Mouse (Mus musculus): ENCODE results near the gene Gm17657.
A peak's percentile ranks its signal among the peaks of the same experiment; 100 is the strongest.

Gene Gm17657

DNA sequence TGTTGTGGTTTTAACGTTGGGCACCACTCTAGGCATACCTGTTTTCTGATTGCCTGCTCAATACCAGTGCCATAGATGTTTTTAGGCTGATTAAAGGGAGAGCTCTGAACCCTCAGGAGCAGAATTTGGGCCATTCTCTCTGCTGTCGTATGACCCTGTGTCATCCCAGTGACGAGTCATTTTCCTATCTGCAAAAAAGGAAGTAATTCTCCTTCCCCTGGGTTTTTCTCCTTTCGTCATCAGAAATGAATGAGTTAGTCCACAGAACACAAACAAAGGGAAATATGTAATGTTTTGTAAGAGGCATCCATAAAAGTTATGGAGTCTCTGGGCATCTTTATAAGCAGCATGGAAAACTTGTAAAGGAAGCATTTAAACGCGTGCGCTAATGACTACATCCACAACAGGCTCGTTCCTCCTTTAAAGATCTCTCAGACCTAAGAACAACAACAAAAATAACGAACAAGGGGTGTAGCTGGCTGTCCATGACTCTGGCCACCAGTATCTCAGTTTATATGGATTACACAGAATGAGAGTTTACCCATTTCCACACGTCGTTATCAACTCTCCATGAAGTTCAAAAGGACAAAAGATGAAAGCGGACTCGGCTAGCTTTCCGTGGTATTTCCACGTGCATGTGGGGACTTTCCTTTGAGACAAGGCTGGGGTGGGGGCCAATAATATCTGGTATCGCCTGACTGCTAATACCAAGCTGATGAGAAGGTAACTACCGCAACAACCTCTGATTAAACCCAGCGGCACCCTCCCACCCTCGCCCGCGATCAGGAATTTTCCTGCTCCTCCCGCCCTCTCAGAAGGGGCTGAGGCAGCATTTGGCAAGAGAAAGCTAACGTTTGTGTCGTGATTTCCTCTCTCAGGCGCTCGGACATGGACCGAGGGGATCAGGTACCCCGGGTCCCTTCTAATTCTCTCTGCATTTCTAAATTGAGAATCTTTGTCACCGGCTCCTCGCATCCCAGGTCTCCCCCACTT lies 60.2 kb downstream of the Gm17657 start:
- DNase-seq (ENCODE audit: inconsistent age in 2 of 2, low spot score in 1 of 2): peak; percentile 68 to 92

DNA sequence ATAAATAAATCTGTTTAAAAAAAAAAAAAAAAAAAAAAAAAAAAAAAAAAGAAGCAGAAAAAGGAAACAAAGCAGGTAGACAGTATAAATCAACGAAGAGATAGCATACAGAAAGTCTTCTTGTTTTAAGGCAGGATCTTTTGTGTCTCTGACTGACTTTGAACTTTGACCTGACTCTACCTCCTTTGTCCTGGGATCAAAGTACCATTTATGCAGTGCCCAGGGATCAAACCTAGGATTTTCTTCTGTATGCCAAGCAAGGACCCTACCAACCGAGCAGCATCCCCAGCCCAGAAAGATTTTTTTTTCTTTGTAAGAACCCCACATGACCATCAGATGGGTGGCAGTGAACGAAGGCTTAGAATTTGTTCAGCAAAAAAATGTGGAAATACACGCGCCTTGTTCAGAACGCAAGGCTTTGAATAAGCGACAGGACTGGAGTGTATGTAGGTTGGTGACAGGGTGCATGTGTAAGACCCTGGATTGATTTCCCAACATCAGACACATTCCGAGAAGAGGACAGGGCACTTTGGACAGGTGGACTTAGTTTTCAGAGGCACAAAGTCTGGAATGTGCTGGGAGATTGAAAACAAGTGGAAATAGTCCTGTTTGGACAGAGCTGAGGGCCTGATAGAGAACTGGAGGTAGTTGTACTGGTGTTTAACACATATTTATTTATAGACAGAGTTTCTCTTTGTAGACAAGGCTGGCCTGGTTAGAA lies 61.0 kb downstream of the Gm17657 start:
- no peak for DNase-seq (ENCODE audit: inconsistent age in 2 of 2, low spot score in 1 of 2)

DNA sequence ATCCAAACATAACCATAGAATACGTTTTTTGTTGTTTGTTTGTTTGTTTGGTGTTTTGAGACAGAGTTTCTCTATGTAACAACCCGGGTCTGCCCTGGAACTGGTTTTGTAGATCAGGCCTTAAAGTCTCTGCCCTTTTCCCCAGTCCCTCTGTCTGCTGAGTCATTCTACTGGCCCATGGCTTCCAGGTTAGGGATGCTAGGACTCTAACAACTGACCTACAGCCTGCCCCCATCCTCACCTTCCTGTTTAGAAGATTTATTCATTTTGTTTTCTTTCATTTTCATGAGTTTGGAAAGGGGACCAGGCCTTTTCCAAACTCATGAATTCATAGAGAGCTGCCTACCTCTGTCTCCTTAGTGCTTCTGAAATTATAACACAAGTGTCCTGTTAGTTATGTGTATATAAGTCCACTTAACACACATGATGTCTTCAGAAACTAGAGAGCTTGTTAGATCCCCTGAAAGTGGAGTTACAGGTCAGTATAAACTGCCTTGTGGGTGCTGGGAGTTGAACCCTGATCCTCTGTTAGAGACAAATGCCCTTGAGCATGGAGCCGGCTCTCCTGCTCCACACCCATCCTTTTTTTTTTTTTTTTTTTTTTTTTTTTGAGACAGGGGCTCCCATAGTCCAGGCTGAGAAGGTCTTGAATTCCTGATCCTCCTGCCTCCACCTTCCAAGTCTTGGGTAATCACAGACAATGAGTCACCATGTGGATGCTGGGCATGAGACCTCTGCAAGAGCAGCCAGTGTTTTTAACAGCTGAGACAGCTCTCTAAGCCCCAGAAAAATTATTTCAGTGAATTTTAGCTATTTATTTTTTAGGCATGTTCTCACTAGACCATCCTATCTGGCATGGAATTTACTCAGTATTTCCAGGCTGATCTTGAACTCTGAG lies 63.9 kb downstream of the Gm17657 start:
- DNase-seq (ENCODE audit: inconsistent age in 2 of 2, low spot score in 1 of 2): peak in 1 of 2 experiments; percentile 76

DNA sequence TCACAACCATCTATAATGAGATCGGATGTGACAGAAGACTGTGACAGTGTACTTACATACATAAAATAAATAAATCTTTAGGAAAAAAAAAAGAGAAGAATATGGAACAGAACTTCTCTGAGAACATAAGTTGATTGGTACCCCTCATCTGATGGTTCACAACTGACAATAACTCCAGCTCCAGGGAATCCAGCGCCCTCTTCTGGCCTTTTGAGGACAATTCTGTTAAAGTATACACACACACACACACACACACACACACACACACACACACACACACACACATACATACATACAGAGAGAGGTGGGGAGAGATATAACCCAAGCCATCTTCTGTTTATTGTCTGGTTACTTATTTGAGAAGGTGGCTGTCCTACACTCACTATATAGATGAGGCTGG lies 65.0 kb downstream of the Gm17657 start:
- DNase-seq (ENCODE audit: inconsistent age in 2 of 2, low spot score in 1 of 2): no peak

DNA sequence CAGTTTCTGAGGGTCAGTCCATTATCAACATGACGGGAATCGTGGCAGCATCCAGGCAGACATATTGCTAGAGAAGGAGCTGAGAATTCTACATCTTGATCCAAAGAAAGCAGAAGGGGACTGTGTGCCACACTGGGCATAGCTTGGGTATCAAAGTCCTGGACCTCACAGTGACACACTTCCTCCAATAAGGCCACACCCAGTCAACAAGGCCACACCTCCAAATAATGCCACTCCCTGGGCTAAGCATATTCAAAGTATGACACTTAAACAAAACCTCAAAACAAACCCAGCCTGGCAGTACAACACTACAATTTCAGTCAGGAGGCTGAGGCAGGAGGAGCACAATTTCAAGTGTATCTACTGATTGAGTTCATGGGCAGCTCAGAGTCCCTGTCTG lies 66.2 kb downstream of the Gm17657 start:
- DNase-seq (ENCODE audit: inconsistent age in 2 of 2, low spot score in 1 of 2): no peak

DNA sequence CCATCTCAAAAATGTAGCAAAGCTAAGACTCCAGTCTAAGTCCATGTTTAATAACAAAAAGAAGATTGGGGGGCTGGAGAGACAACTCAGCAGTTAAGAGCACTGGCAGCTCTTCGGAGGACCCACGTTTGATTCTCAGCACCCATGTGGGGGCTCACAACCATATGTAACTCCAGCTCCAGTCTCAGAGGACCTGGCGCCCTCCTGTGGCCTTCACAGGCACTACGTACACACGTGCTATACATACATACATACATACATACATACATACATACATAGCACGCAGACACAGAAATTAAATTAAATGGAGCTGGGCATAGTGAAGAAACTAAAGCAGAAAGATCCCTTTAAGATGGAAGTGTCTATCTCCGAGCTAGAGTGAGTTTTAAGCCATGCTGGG lies 66.8 kb downstream of the Gm17657 start:
- DNase-seq (ENCODE audit: inconsistent age in 2 of 2, low spot score in 1 of 2): no peak

DNA sequence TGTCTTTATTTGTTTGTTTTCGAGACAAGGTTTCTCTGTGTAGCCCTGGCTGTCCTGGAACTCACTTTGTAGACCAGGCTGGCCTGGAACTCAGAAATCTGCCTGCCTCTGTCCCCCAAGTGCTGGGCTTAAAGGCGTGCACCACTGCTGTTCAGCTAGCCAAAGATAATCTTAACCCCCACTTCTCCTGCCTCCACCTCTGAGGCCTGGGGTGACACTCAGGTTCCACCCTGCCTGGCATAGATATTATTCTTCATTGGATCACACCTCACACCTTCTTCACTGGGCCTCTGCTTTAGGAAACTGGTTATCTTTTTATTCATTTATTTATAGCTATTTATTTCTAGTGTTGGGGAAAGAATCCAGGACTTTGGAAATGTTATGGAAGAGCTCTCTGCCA lies 69.2 kb downstream of the Gm17657 start:
- no peak for DNase-seq (ENCODE audit: inconsistent age in 2 of 2, low spot score in 1 of 2)

DNA sequence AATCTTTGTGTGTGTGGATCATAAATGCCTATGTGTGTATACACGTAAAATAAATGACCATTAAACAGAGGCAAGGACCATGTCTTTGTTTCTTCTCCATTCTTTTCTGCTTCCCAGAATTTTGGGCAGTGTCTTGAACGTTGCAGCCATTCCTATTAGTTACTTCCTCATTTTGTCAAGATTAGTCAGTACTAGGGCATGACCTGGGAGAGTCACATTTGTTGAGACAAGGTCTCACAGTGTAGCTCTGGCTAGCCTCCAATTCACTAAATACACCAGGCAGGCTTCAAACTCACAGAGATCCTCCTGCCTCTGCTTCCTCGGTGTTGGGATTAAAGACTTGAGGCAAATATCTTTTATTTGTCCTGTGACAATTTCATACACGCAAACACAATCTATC lies 71.2 kb downstream of the Gm17657 start:
- DNase-seq (ENCODE audit: inconsistent age in 2 of 2, low spot score in 1 of 2): peak in 1 of 2 experiments; percentile 67

DNA sequence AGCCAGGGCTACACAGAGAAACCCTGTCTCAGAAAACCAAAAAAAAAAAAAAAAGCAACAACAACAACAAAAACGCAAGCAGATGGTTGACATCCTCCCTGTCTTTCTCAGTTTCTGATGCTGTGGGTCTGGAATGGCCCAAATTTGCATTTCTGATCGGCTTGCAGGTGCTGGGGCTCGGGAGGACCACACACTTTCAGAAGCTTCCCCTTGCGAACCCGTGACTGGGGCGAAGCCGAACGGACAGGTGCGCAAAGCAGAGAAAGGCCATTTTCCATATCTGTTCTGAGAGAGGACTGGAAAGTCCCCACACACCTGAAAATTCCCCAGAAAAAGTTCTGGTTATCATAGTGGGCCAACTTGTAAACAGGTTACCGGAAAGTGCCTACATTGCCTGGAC lies 72.1 kb downstream of the Gm17657 start:
- DNase-seq (ENCODE audit: inconsistent age in 2 of 2, low spot score in 1 of 2): no peak

DNA sequence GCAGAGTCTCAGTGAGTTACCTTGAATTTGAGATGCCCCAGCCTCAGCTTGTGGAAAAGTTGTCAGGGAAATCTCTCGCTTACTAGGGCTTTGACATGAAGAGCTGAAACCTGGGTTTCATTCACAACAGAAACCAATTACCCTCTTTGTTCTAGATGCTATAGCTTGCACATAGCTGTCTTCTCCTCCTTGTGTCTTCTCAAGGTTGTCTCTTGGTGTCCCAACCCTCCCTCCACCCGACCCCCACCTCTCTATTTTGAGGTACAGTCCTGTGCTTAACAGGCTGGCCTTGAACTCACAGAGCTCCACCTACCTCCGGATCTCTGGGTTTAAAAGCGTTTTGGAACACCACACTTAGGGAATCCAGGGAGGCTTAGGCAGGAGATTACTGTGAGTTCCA lies 73.0 kb downstream of the Gm17657 start:
- DNase-seq (ENCODE audit: inconsistent age in 2 of 2, low spot score in 1 of 2): peak in 1 of 2 experiments; percentile 30

DNA sequence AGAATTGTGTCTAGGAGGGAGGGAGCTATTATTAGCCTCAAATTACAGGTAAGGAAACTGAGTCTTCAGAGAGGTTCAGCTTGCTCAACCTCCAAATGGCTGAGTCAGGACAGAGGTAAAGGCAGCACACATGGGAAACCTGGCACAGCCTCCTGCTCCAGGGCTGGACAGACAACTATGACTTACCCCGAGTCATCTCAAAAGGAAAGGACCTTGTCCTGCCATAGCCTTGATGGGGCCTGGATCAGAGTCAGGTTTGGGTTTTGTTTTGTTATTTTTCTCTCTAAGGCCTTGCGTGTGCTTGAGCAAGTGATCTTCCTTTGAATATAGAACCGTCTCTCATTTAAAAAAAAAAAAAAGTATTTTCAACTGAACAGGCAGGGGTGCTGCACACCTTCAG lies 74.3 kb downstream of the Gm17657 start:
- DNase-seq (ENCODE audit: inconsistent age in 2 of 2, low spot score in 1 of 2): peak; percentile 68 to 87

DNA sequence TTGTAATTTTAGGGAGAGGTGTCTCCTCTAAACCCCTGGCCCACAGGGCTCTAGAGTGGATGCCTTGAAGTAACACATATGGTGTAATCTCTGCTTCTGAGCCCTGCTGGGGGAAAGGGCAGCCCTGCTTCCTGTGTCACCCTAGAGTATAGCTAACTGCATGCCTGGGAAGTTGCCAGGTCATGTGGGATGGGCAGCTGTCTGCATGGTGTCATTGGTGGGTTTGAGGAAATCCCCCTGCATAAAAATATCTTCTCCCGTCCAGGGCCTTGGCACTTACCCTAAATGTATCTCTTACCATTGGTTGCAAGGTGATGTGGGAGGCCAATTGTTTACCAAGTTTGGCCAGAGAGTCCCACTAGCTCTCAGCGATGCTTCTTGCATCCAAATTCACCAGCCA lies 75.4 kb downstream of the Gm17657 start:
- no peak for DNase-seq (ENCODE audit: inconsistent age in 2 of 2, low spot score in 1 of 2)

DNA sequence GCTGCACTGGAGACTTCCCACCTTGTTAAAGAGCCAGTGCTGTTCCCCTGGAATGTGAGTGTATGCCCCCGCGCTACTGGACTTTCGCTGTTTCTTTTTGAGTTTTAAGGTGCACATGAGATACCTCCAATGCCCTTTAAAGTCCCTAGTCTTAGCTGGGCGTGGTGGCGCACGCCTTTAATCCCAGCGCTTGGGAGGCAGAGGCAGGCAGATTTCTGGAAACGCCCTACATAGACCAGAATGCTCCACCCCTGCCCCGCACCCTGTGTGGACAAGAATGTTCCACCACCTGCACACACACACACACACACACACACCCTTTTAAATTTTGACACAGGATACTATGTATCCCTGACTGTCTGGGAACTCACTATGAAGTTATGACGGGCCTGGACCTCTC lies 76.0 kb downstream of the Gm17657 start:
- DNase-seq (ENCODE audit: inconsistent age in 2 of 2, low spot score in 1 of 2): no peak
